Mouse (Mus musculus): ENCODE data around the gene Phldb1. TPM values are rescaled to one million over a fixed set of nuclear protein-coding genes. Genes with fewer than 3 reads are reported as not detected.

Phldb1 gene
- polyA plus RNA-seq, 1 experiment from 2014 or later: 38.0 TPM

- WGBS: 26% methylated on average over 2 of the region's 2 CpGs
- peaks cover 74% of the 10 kb centered on the region for H3K4me1 ChIP-seq
- no peaks in the 10 kb centered on the region for H3K27me3 ChIP-seq
- no peak for ATAC-seq (ENCODE audit: insufficient number of reproducible peaks, insufficient read depth, low FRiP score, low TSS enrichment, low read depth)
- H3K36me3 ChIP-seq: 0 out of 2 replicates have a peak, but pooled peaks cover 2% of the 10 kb centered on the region
- 0 out of 2 replicates have a peak overlapping the region, but pooled peaks have one; percentile 26 for H3K4me2 ChIP-seq
- H3K27ac ChIP-seq: peak overlapping the region; percentile 81
- no peak overlapping the region for H3K9ac ChIP-seq
- no peaks in the 10 kb centered on the region for H3K9me3 ChIP-seq
- no peak overlapping the region for H3K4me3 ChIP-seq
Measured at GRCm38 (mm10) chr9:44724665-44725064, 10.3 kb downstream of the Phldb1 start.

GRCm38 (mm10) chr9:44724223-44724622 is 10.8 kb downstream of the Phldb1 start:
- ATAC-seq (ENCODE audit: insufficient number of reproducible peaks, insufficient read depth, low FRiP score, low TSS enrichment, low read depth): no peak
- Histone ChIP-seq H3K4me2 (peak overlapping the region; percentile 26; the same call in 1 of the 2 replicates), H3K9me3 (no peaks in the 10 kb centered on the region), H3K36me3 (0 out of 2 replicates have a peak, but pooled peaks cover 2% of the 10 kb centered on the region), H3K4me1 (peaks cover 79% of the 10 kb centered on the region), H3K9ac (no peak overlapping the region), H3K27ac (peak overlapping the region; percentile 81), H3K4me3 (no peak overlapping the region), H3K27me3 (no peaks in the 10 kb centered on the region)
- 59% methylated on average over 6 of the region's 6 CpGs for WGBS

GRCm38 (mm10) chr9:44723521-44724041 is 11.4 kb downstream of the Phldb1 start:
- Histone ChIP-seq H3K27ac (peak overlapping the region; percentile 81), H3K4me2 (0 out of 2 replicates have a peak overlapping the region, but pooled peaks have one; percentile 20), H3K9ac (no peak overlapping the region), H3K36me3 (0 out of 2 replicates have a peak, but pooled peaks cover 2% of the 10 kb centered on the region), H3K4me1 (peaks cover 81% of the 10 kb centered on the region), H3K4me3 (no peak overlapping the region), H3K9me3 (no peaks in the 10 kb centered on the region), H3K27me3 (no peaks in the 10 kb centered on the region)
- ATAC-seq (ENCODE audit: insufficient number of reproducible peaks, insufficient read depth, low FRiP score, low TSS enrichment, low read depth): no peak; the same call in 1 of the 2 replicates
- WGBS: 55% methylated on average over 11 of the region's 11 CpGs

- no peak for ATAC-seq (ENCODE audit: insufficient number of reproducible peaks, insufficient read depth, low FRiP score, low TSS enrichment, low read depth)
- Histone ChIP-seq H3K4me3 (no peak overlapping the region), H3K27me3 (no peaks in the 10 kb centered on the region), H3K27ac (peak overlapping the region; percentile 81), H3K4me2 (0 out of 2 replicates have a peak overlapping the region, but pooled peaks have one; percentile 20), H3K9me3 (no peaks in the 10 kb centered on the region), H3K36me3 (peaks cover 7% of the 10 kb centered on the region), H3K4me1 (peaks cover 81% of the 10 kb centered on the region), H3K9ac (no peak overlapping the region)
- 34% methylated on average over 7 of the region's 7 CpGs for WGBS
Measured at GRCm38 (mm10) chr9:44723008-44723407, 12.0 kb downstream of the Phldb1 start.

GRCm38 (mm10) chr9:44722575-44722974 is 12.4 kb downstream of the Phldb1 start:
- no peak overlapping the region for H3K9ac ChIP-seq
- peaks cover 11% of the 10 kb centered on the region for H3K36me3 ChIP-seq
- H3K4me3 ChIP-seq: no peak overlapping the region
- no peak for ATAC-seq (ENCODE audit: insufficient number of reproducible peaks, insufficient read depth, low FRiP score, low TSS enrichment, low read depth)
- H3K27ac ChIP-seq: peak overlapping the region; percentile 81
- H3K4me1 ChIP-seq: peaks cover 79% of the 10 kb centered on the region
- no peaks in the 10 kb centered on the region for H3K9me3 ChIP-seq
- 62% methylated on average over 7 of the region's 7 CpGs for WGBS
- H3K4me2 ChIP-seq: no peak overlapping the region
- H3K27me3 ChIP-seq: no peaks in the 10 kb centered on the region

- peak overlapping the region; percentile 68 for H3K4me3 ChIP-seq
- peak overlapping the region; percentile 79 for H3K4me2 ChIP-seq
- no peaks in the 10 kb centered on the region for H3K9me3 ChIP-seq
- H3K9ac ChIP-seq: peak overlapping the region; percentile 82; the same call in 1 of the 2 replicates
- H3K27me3 ChIP-seq: no peaks in the 10 kb centered on the region
- H3K4me1 ChIP-seq: peaks cover 77% of the 10 kb centered on the region
- peaks cover 15% of the 10 kb centered on the region for H3K36me3 ChIP-seq
- peak overlapping the region; percentile 81 for H3K27ac ChIP-seq
- WGBS: 89% methylated on average over 3 of the region's 3 CpGs
- ATAC-seq (ENCODE audit: insufficient number of reproducible peaks, insufficient read depth, low FRiP score, low TSS enrichment, low read depth): no peak
Measured at GRCm38 (mm10) chr9:44721877-44722186, 13.2 kb downstream of the Phldb1 start.

- no peaks in the 10 kb centered on the region for H3K9me3 ChIP-seq
- peak overlapping the region; percentile 68 for H3K4me3 ChIP-seq
- H3K4me2 ChIP-seq: peak overlapping the region; percentile 79
- H3K27ac ChIP-seq: peak overlapping the region; percentile 81
- under 1% methylated on average over 40 of the region's 40 CpGs for WGBS
- peak overlapping the region; percentile 82 for H3K9ac ChIP-seq
- peaks cover 72% of the 10 kb centered on the region for H3K4me1 ChIP-seq
- no peaks in the 10 kb centered on the region for H3K27me3 ChIP-seq
- peak; percentile 72 for ATAC-seq (ENCODE audit: insufficient number of reproducible peaks, insufficient read depth, low FRiP score, low TSS enrichment, low read depth)
- peaks cover 18% of the 10 kb centered on the region for H3K36me3 ChIP-seq
Measured at GRCm38 (mm10) chr9:44721154-44721876, 13.7 kb downstream of the Phldb1 start.

- peak overlapping the region; percentile 82 for H3K9ac ChIP-seq
- 16% methylated on average over 9 of the region's 9 CpGs for WGBS
- no peaks in the 10 kb centered on the region for H3K9me3 ChIP-seq
- peaks cover 66% of the 10 kb centered on the region for H3K4me1 ChIP-seq
- no peaks in the 10 kb centered on the region for H3K27me3 ChIP-seq
- ATAC-seq (ENCODE audit: insufficient number of reproducible peaks, insufficient read depth, low FRiP score, low TSS enrichment, low read depth): no peak
- peak overlapping the region; percentile 68 for H3K4me3 ChIP-seq
- H3K36me3 ChIP-seq: peaks cover 26% of the 10 kb centered on the region
- peak overlapping the region; percentile 79 for H3K4me2 ChIP-seq
- peak overlapping the region; percentile 81 for H3K27ac ChIP-seq
Measured at GRCm38 (mm10) chr9:44720358-44721153, 14.4 kb downstream of the Phldb1 start.

GRCm38 (mm10) chr9:44719632-44720357 is 15.2 kb downstream of the Phldb1 start:
- Histone ChIP-seq H3K9me3 (no peaks in the 10 kb centered on the region), H3K9ac (peak overlapping the region; percentile 82), H3K4me1 (peaks cover 59% of the 10 kb centered on the region), H3K27me3 (no peaks in the 10 kb centered on the region), H3K4me2 (peak overlapping the region; percentile 79), H3K27ac (0 out of 2 replicates have a peak overlapping the region, but pooled peaks have one; percentile 81), H3K4me3 (peak overlapping the region; percentile 68), H3K36me3 (peaks cover 33% of the 10 kb centered on the region)
- ATAC-seq (ENCODE audit: insufficient number of reproducible peaks, insufficient read depth, low FRiP score, low TSS enrichment, low read depth): no peak
- WGBS: 79% methylated on average over 8 of the region's 8 CpGs

GRCm38 (mm10) chr9:44718937-44719631 is 15.9 kb downstream of the Phldb1 start:
- H3K27ac ChIP-seq: no peak overlapping the region
- peaks cover 40% of the 10 kb centered on the region for H3K36me3 ChIP-seq
- no peaks in the 10 kb centered on the region for H3K9me3 ChIP-seq
- no peak for ATAC-seq (ENCODE audit: insufficient number of reproducible peaks, insufficient read depth, low FRiP score, low TSS enrichment, low read depth)
- WGBS: 75% methylated on average over 12 of the region's 12 CpGs
- no peak overlapping the region for H3K9ac ChIP-seq
- peaks cover 51% of the 10 kb centered on the region for H3K4me1 ChIP-seq
- no peak overlapping the region for H3K4me3 ChIP-seq
- H3K4me2 ChIP-seq: peak overlapping the region; percentile 79
- H3K27me3 ChIP-seq: no peaks in the 10 kb centered on the region

Measured in embryonic facial prominence, embryonic 13.5 days (tissue).